Mouse (Mus musculus): ENCODE data around the gene Rassf4.

DNA sequence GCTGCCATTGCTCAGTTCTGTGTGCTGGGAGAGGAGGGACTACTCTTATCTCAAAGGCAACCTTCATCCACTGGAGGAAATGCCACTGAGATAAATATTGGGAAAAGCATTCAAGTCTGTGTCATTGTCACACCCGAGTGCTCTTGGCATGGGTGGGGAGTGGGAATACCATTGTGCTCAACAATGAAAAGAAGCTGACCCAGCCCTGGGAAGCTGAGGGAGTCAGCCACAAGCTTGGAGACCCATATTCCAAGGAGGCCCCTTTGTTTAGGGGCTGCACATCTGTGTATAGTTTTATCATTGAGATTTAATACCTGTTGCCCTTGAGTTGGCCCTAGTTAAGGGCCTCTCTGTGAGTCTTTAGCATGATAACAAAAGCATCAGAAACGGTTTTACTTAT is 34.1 kb downstream of the Rassf4 start:
- no peak for TF ChIP-seq POLR2A (IDR thresholded peaks at IDR 0.05; ENCODE audit: borderline replicate concordance, extremely low read depth, low read depth, low read length)
- no peak for TF ChIP-seq CTCF (IDR thresholded peaks at IDR 0.05; ENCODE audit: insufficient read depth, low read length)

Measured in lung, adult 2 months (tissue).